In the genomic region with DNA sequence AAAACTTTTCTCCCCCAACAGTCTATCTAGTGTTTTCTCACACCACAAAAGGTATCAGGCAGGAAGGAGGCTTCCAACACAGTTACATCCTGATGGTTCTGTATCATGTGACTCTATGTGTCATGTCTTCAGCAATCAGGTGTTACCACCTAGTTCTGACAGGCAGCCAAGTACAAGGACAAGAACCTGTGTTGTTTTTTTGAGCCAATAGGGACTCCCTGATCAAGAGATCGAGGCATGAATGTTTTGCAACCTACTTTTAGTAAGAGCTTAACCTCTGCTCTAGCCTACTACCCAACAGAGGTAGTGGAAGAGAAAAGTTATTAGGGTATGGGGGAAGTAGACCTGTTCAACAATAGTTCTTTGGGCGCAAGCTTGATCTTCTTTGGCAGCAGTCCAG, we compare ENCODE assay signal across 50 mouse cellular contexts. TPM values are rescaled to one million over a fixed set of nuclear protein-coding genes. Genes with fewer than 3 reads are reported as not detected.
"Had no signal": no experiment of that assay in that cellular context is flagged by ENCODE, and none has a peak within 500 bp of the region (broad histone marks: within the 10 kb centered on the region; RNA-seq: fewer than 3 reads in every experiment).

No protein-coding gene starts in this region.

- DNase-seq: heart, postnatal 14 days; heart, postnatal 36 days; heart, postnatal 4 days; kidney, adult 11 months; kidney, adult 18-20 months; kidney, adult 2 months; kidney, adult 8-10 months; kidney, adult 9 months; kidney, postnatal 10 days; kidney, postnatal 14 days; kidney, postnatal 25 days; kidney, postnatal 36 days; kidney, postnatal 4 days; layer of hippocampus, adult 9-11 months; layer of hippocampus, postnatal 36 days had no signal

- H3K9me3 ChIP-seq: heart, embryonic 13.5 days; heart, embryonic 15.5 days; intestine, embryonic 15.5 days; kidney, embryonic 15.5 days had no signal

- H3K4me1 ChIP-seq: heart, embryonic 12.5 days; heart, embryonic 13.5 days; heart, embryonic 15.5 days; hindbrain, embryonic 10.5 days; hindbrain, embryonic 12.5 days; hindbrain, embryonic 13.5 days; hindbrain, embryonic 15.5 days; intestine, embryonic 15.5 days; kidney, embryonic 15.5 days had no signal

- H3K36me3 ChIP-seq: heart, embryonic 12.5 days; heart, embryonic 13.5 days; heart, embryonic 15.5 days; hindbrain, embryonic 10.5 days; hindbrain, embryonic 12.5 days; hindbrain, embryonic 13.5 days; hindbrain, embryonic 15.5 days; intestine, embryonic 15.5 days; kidney, embryonic 15.5 days had no signal

- H3K27me3 ChIP-seq: heart, embryonic 12.5 days; heart, embryonic 13.5 days; heart, embryonic 15.5 days; hindbrain, embryonic 12.5 days; hindbrain, embryonic 13.5 days; hindbrain, embryonic 15.5 days; intestine, embryonic 15.5 days; kidney, embryonic 15.5 days had no signal

- ATAC-seq: hindbrain, embryonic 16.5 days; hindbrain, postnatal 0 days; inflammation-experienced regulatory T-cells, adult 6 months; intestine, embryonic 15.5 days; intestine, embryonic 16.5 days; intestine, postnatal 0 days had no signal

- H3K9ac ChIP-seq: heart, embryonic 12.5 days; heart, embryonic 13.5 days; heart, embryonic 15.5 days; hindbrain, embryonic 12.5 days; hindbrain, embryonic 13.5 days; hindbrain, embryonic 14.5 days; hindbrain, embryonic 15.5 days; intestine, embryonic 15.5 days; kidney, embryonic 15.5 days had no signal

- H3K27ac ChIP-seq: heart, embryonic 13.5 days; heart, embryonic 15.5 days; hindbrain, embryonic 10.5 days; hindbrain, embryonic 12.5 days; hindbrain, embryonic 13.5 days; hindbrain, embryonic 14.5 days; hindbrain, embryonic 15.5 days; hindbrain, postnatal 0 days; intestine, embryonic 15.5 days; kidney, embryonic 15.5 days; kidney, postnatal 0 days; left cerebral cortex, adult 2 months had no signal

- H3K4me3 ChIP-seq: heart, embryonic 12.5 days; heart, embryonic 13.5 days; heart, embryonic 15.5 days; hindbrain, embryonic 10.5 days; hindbrain, embryonic 12.5 days; hindbrain, embryonic 13.5 days; hindbrain, embryonic 15.5 days; intestine, embryonic 15.5 days; kidney, embryonic 15.5 days; left cerebral cortex, adult 2 months had no signal

RNA-seq across cellular contexts. Expression of a gene that starts 6.6 kb away (rescaled TPM):
- total RNA-seq: heart, postnatal 14 days; heart, postnatal 25 days; heart, postnatal 36 days; heart, postnatal 4 days; hematopoietic stem cell, adult 5-6 weeks; hindbrain, postnatal 0 days; layer of hippocampus, adult 18-20 months; layer of hippocampus, adult 8-10 months; layer of hippocampus, postnatal 10 days; layer of hippocampus, postnatal 14 days; layer of hippocampus, postnatal 25 days; layer of hippocampus, postnatal 36 days; left cerebral cortex, adult 18-20 months; left cerebral cortex, adult 2 months; left cerebral cortex, adult 8-10 months had no signal
- polyA plus RNA-seq: heart, embryonic 11.5 days; heart, embryonic 12.5 days; heart, embryonic 13.5 days; heart, embryonic 14.5 days; heart, embryonic 15.5 days; heart, embryonic 16.5 days; heart, postnatal 0 days; hindbrain, embryonic 10.5 days; hindbrain, embryonic 11.5 days; hindbrain, embryonic 12.5 days; hindbrain, embryonic 13.5 days; hindbrain, embryonic 14.5 days; hindbrain, embryonic 15.5 days; hindbrain, embryonic 16.5 days; hindbrain, postnatal 0 days; inflammation-experienced regulatory T-cells, adult 6 months; intestine, embryonic 14.5 days; intestine, embryonic 15.5 days; intestine, embryonic 16.5 days; intestine, postnatal 0 days; kidney, embryonic 14.5 days; kidney, embryonic 15.5 days; kidney, embryonic 16.5 days; kidney, postnatal 0 days; large intestine, adult 2 months had no signal
